Mouse (Mus musculus) limb, embryonic 14.5 days (tissue): Measurements from ENCODE around the gene Ufsp1. TPM values are rescaled to one million over a fixed set of nuclear protein-coding genes. Genes with fewer than 3 reads are reported as not detected.

Experiments used
- ATAC-seq: fragments of 200-750 bp; cut with Nextera tagmentation; 2 replicates; pipeline ENCODE4 v1.8.0; 2017; ENCODE audit warnings: low read depth, moderate number of reproducible peaks, moderate TSS enrichment; ENCODE audit not compliant: low FRiP score
- DNase-seq: peaks from one replicate; pipeline ENCODE4 v3.0.0-alpha.2; 2015; ENCODE audit warnings: low spot score
- H3K27ac ChIP-seq: fragments of 300-500 bp; sonication (generic); replicated peaks from 2 replicates; pipeline ENCODE4 v1.5.1; 2014; ENCODE audit warnings: low read depth, mild to moderate bottlenecking, low read length, moderate library complexity, mixed read lengths
- H3K27me3 ChIP-seq: fragments of 300-500 bp; sonication (generic); 2 replicates; pipeline ENCODE4 v1.6.1; 2014; ENCODE audit warnings: low read length, mixed read lengths; ENCODE audit not compliant: control insufficient read depth, insufficient read depth
- H3K36me3 ChIP-seq: fragments of 300-500 bp; sonication (generic); 2 replicates; pipeline ENCODE4 v1.6.1; 2014; ENCODE audit warnings: mild to moderate bottlenecking, low read length, moderate library complexity, mixed read lengths; ENCODE audit not compliant: control insufficient read depth, insufficient read depth
- H3K4me1 ChIP-seq: fragments of 300-500 bp; sonication (generic); 2 replicates; pipeline ENCODE4 v1.6.1; 2014; ENCODE audit warnings: antibody characterized with exemption, low read length, mixed read lengths; ENCODE audit not compliant: control insufficient read depth, insufficient read depth
- H3K4me2 ChIP-seq: fragments of 300-500 bp; sonication (generic); replicated peaks from 2 replicates; pipeline ENCODE4 v1.6.1; 2014; ENCODE audit warnings: low read depth, mild to moderate bottlenecking, low read length, moderate library complexity; ENCODE audit not compliant: severe bottlenecking
- H3K4me3 ChIP-seq: fragments of 300-500 bp; sonication (generic); replicated peaks from 2 replicates; pipeline ENCODE4 v1.5.1; 2014; ENCODE audit warnings: low read length
- H3K9ac ChIP-seq: fragments of 300-500 bp; sonication (generic); 2 replicates; pipeline ENCODE4 v1.6.1; 2014; ENCODE audit warnings: mild to moderate bottlenecking, low read depth, low read length, moderate library complexity; ENCODE audit not compliant: severe bottlenecking
- H3K9me3 ChIP-seq: fragments of 300-500 bp; sonication (generic); 2 replicates; pipeline ENCODE4 v1.6.1; 2016; ENCODE audit warnings: low read length; ENCODE audit not compliant: control insufficient read depth
- POLR2A ChIP-seq: fragments of 200-500 bp; IDR thresholded peaks from 2 replicates; pipeline ENCODE4 v1.8.0; 2012; ENCODE audit warnings: inconsistent platforms, mild to moderate bottlenecking, moderate library complexity, borderline replicate concordance; ENCODE audit not compliant: insufficient read depth, insufficient read length; ENCODE audit errors: extremely low read depth
- WGBS: fragments of 180-500 bp; shearing (Covaris S2); extraction: QIAGEN DNeasy Blood & Tissue Kit; methylation state at CpG from one replicate; pipeline ENCODE4 v1.1.7; 2014; 5-methylcytosine and 5-hydroxymethylcytosine counted together
- polyA plus RNA-seq, 2 experiments: library from polyadenylated mRNA; depleted of rRNA in 1 of 2; stranded (reverse) in 1 of 2; unstranded in 1 of 2; fragments of >200 nt; fragmentation: Nextera tagmentation in 1 of 2; extraction: Ambion mirVana in 1 of 2; gene quantifications; 2 replicates each; pipeline versions ENCODE4 v1.2.1 to v1.2.3; 2012 to 2014

Ufsp1 gene
- polyA plus RNA-seq, 2 experiments, result 10.2 to 10.4 TPM

DNA sequence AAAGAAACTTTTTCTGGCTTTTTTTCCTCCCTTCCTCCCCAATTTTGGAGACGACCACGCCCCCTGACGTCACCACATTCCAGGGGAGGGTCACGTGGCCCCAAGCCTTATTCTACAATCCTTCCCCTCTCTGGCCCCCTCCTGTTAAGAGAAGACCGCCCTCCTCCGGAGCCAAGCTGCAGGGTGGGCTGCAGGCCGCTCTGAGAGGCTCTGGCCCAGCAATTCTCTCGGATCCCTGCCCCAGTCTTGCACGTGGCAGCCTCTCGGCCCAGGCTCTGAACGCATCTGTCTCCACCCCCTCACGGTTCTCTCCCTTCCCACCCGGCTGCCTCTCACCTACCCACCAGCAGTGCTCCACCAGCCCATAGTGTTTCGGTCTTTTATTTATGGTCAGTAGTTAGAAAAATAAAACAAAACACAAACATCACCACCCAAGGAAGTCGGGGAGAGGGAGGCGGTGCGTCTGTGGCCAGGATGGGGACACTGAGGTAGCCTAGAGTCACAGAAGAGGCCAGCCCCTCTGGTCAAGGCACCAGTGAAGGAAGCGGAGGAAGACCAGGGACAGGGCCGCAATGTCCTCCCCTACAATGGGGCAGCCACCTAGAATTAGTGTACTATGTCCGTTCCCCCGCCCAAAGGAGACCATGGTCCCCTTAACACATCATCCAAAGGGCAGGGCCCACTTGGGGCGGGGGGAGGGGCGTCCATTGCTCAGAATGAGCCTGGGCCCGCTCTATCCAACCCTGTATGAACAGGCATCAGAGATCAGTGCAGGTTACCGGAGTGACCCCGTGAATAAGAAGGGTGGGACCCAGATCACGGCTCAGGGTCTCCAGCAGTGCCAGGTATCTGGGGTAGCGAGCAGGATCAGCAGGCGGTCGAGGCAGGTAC, 20.0 kb downstream of the Ufsp1 start, which contains the start of gene Trip6:
Gene Trip6 (minus strand): TSS at position 212 of the 891 bp plus-strand sequence.
- ATAC-seq, result peak; percentile 96
- Histone ChIP-seq H3K4me3 (peak within 1 kb of the TSS; percentile 71), H3K4me2 (peak within 1 kb of the TSS; percentile 94), H3K4me1 (peaks cover 29% of the 10 kb centered on the region), H3K9me3 (no peaks in the 10 kb centered on the region), H3K27ac (peak within 1 kb of the TSS; percentile 96), H3K9ac (peak within 1 kb of the TSS; percentile 84), H3K27me3 (no peaks in the 10 kb centered on the region), H3K36me3 (peaks cover 61% of the 10 kb centered on the region)
- TF ChIP-seq POLR2A, result 0 out of 2 replicates have a peak, but pooled peaks have one; percentile 37
- WGBS, result 15% methylated on average over 27 of the region's 30 CpGs
- peak; percentile 97 for DNase-seq

DNA sequence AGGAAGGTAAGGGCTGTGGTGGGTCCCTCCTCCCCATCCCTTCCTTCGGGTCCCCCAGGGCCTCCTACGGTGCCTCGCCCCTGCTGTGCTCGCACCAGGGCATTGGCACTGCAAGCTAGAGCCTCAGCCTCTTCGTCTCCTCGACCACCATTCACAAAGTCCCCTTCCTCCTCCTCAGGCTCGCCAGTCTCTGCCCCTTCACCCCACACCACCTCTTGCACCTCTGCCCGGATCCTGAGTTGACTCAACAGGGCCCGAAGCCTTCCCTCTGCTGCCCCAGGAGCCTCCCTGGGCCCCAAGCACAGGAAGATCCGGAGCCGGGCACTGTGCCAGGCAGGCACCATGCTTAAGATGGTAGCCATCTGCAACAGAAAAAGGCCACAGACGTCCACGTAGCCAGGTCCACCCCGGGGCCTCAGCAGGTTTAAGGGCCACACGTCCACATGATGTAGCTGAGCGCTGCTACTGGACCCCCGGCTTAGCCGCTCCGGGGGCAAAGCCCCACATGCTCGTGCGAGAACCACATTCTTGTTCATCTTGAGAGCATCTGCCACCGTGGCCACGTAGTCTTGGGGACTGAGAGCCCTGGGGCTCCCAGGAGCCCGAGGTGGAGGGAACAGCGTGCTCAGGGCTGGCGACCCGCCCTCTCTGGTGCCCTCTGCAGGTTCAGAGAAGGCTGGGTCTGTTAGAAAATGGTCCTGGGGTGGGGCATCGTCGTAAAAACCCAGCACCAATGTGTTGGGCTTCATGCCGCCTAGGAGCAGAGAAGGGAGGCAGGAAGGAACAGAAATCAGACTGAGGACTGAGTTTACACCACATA, 20.9 kb downstream of the Ufsp1 start:
- H3K4me1 ChIP-seq, result peaks cover 29% of the 10 kb centered on the region
- peaks cover 61% of the 10 kb centered on the region for H3K36me3 ChIP-seq
- WGBS, result 46% methylated on average over 30 of the region's 30 CpGs
- peak overlapping the region; percentile 31 for H3K9ac ChIP-seq
- H3K4me3 ChIP-seq, result peak overlapping the region; percentile 71; the same call in 1 of the 2 replicates
- H3K27me3 ChIP-seq, result no peaks in the 10 kb centered on the region
- no peaks in the 10 kb centered on the region for H3K9me3 ChIP-seq
- H3K27ac ChIP-seq, result peak overlapping the region; percentile 96
- ATAC-seq (no peak), DNase-seq (no peak)
- H3K4me2 ChIP-seq, result peak overlapping the region; percentile 94
- no peak for TF ChIP-seq POLR2A

DNA sequence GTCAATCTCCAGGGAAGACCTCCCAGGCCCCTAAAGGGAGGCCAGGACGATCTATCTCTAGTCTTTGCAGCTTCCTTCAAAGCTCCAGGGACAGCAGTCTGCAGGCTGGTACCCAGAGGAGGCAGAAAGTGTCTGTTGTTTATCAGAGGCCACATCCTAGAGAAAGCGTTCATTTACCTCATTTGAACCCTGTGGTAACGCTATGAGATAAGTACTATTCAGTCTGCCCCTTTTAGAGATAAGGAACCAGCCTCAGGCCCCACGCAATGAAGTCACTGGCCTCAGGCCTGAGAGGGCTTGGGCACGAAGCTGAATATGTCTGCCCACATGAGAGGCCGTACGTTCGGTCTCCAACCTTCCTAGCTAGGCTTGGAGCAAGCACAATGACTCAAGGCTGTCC, 22.9 kb downstream of the Ufsp1 start:
- Histone ChIP-seq H3K36me3 (peaks cover 55% of the 10 kb centered on the region), H3K4me2 (no peak overlapping the region), H3K9me3 (no peaks in the 10 kb centered on the region), H3K27me3 (no peaks in the 10 kb centered on the region), H3K9ac (no peak overlapping the region), H3K27ac (no peak overlapping the region), H3K4me1 (peaks cover 24% of the 10 kb centered on the region), H3K4me3 (no peak overlapping the region)
- ATAC-seq (no peak), DNase-seq (no peak)
- WGBS, result 89% methylated on average over 8 of the region's 8 CpGs
- TF ChIP-seq POLR2A, result no peak

DNA sequence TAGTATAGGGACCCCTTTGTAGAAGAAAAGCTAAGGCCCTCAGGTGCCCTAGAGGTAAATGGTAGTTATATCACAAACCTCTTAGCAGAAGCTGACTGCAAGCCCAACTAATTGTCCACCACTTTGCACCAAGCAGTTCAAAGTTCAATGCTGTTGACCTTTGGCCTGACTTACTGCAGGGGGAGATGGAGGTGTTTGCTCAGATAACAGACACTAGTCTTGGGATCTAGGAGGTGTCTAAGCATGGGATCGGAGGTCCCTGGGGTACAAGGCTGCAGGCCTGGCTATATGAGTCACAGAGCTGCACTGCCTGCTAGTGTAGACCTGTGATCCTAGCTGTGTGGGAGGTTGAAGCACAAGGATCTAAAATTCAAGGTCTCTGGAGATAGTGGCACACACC, 24.1 kb downstream of the Ufsp1 start:
- Histone ChIP-seq H3K9me3 (no peaks in the 10 kb centered on the region), H3K36me3 (peaks cover 62% of the 10 kb centered on the region), H3K4me3 (no peak overlapping the region), H3K4me2 (no peak overlapping the region), H3K9ac (no peak overlapping the region), H3K27me3 (no peaks in the 10 kb centered on the region), H3K27ac (no peak overlapping the region), H3K4me1 (peaks cover 16% of the 10 kb centered on the region)
- TF ChIP-seq POLR2A, result no peak
- ATAC-seq (no peak), DNase-seq (no peak)
- 91% methylated on average over 1 of the region's 1 CpGs for WGBS

DNA sequence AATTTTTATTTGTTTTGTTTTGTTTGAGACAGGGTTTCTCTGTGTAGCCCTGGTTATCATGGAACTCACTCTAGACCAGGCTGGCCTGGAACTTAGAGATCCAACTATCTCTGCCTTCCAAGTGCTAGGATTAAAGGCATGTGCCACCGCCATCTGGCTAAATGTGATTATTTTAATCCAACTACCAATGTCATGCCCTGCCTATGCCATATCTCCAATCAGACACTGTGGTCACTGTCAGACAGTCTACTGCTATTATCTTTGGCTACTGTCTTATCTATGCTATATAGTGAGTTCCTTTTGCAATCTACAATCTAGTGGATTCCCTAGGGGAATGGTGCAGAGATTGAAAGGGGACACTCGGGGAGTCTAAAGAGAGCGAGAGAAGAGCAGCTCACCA, 26.6 kb downstream of the Ufsp1 start:
- WGBS, result 96% methylated on average over 3 of the region's 3 CpGs
- H3K4me2 ChIP-seq, result no peak overlapping the region
- no peaks in the 10 kb centered on the region for H3K4me1 ChIP-seq
- peaks cover 67% of the 10 kb centered on the region for H3K36me3 ChIP-seq
- no peaks in the 10 kb centered on the region for H3K9me3 ChIP-seq
- DNase-seq, result no peak
- no peak overlapping the region for H3K9ac ChIP-seq
- no peak overlapping the region for H3K4me3 ChIP-seq
- TF ChIP-seq POLR2A, result no peak
- no peak for ATAC-seq
- no peak overlapping the region for H3K27ac ChIP-seq
- no peaks in the 10 kb centered on the region for H3K27me3 ChIP-seq
